Mouse (Mus musculus): ENCODE data around the gene Pkig. TPM values are rescaled to one million over a fixed set of nuclear protein-coding genes. Genes with fewer than 3 reads are reported as not detected.
"Not testable (repeated sequence)": the region's sequence is repeated elsewhere in the genome, so short reads cannot be mapped to it uniquely, and the experiment has no call there.

Gene Pkig
- polyA plus RNA-seq, 1 experiment from 2014 or later = 189 TPM

DNA sequence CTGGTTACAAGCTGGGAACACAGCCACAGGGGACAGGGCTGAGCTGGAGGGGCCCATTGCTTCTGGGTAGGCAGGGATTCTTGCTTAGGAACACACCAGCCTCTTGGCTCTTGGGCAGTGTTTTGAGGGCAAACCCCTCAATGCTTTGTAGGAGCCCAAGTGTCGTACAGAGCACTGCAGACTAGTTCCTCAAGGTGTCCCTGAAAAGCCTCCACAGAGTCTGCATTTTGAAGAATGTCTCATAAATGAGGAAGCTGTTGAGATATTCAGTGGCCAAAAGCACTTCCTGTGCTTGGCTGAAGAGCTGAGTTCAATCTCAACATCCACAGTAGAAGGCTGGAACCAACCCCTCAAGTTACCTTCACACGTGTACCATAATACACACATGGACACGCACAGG, 18.6 kb downstream of the Pkig start:
- Histone ChIP-seq H3K4me1 (replicated peaks; ENCODE audit: control insufficient read depth, insufficient read depth, low read length) (0 out of 2 replicates have a peak, but pooled peaks cover 2% of the 10 kb centered on the region), H3K9ac (ENCODE audit: low read length) (no peak overlapping the region), H3K9me3 (ENCODE audit: control insufficient read depth, low read length) (no peaks in the 10 kb centered on the region), H3K27me3 (ENCODE audit: control insufficient read depth, insufficient read depth, low read length) (no peaks in the 10 kb centered on the region), H3K27ac (ENCODE audit: low read depth, low read length) (no peak overlapping the region), H3K36me3 (ENCODE audit: control insufficient read depth, insufficient read depth, low read length) (no peaks in the 10 kb centered on the region), H3K4me3 (ENCODE audit: low read depth, low read length) (no peak overlapping the region), H3K4me2 (ENCODE audit: low read depth, low read length, severe bottlenecking) (no peak overlapping the region)
- DNase-seq (ENCODE audit: low spot score) (no peak), ATAC-seq (replicated peaks; ENCODE audit: low FRiP score) (no peak)
- WGBS = 95% methylated on average over 3 of the region's 3 CpGs

DNA sequence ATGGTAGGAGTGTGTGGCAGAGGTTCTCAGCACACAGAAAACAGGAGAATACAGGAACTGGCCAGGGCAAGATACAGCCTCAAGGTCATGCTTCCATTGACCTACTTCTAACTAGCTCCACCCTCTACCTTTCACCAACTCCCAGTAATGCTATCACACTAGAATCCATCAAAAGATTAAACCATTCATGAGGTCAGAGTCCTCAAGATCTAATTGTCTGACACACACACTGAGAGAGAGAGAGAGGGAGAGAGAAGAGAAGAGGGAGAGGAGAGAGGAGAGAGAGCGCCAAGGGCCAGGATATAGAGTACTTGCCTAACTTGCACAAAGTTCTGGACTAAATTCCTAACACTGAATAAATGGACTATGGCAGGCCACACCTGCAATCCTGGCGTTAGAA, 24.2 kb downstream of the Pkig start:
- WGBS = 93% methylated on average over 2 of the region's 2 CpGs
- no peaks in the 10 kb centered on the region for H3K36me3 ChIP-seq (ENCODE audit: control insufficient read depth, insufficient read depth, low read length)
- H3K9ac ChIP-seq (ENCODE audit: low read length) = no peak overlapping the region
- H3K4me3 ChIP-seq (ENCODE audit: low read depth, low read length) = no peak overlapping the region
- H3K4me2 ChIP-seq (ENCODE audit: low read depth, low read length, severe bottlenecking) = no peak overlapping the region
- H3K9me3 ChIP-seq (ENCODE audit: control insufficient read depth, low read length) = no peaks in the 10 kb centered on the region
- H3K4me1 ChIP-seq (replicated peaks; ENCODE audit: control insufficient read depth, insufficient read depth, low read length) = no peaks in the 10 kb centered on the region
- DNase-seq (ENCODE audit: low spot score) (no peak), ATAC-seq (replicated peaks; ENCODE audit: low FRiP score) (no peak)
- no peaks in the 10 kb centered on the region for H3K27me3 ChIP-seq (ENCODE audit: control insufficient read depth, insufficient read depth, low read length)
- H3K27ac ChIP-seq (ENCODE audit: low read depth, low read length) = no peak overlapping the region

GRCm38 (mm10) chr2:163685287-163685686, 27.1 kb downstream of the Pkig start:
- ATAC-seq (replicated peaks; ENCODE audit: low FRiP score) = no peak
- DNase-seq (ENCODE audit: low spot score) = no peak

GRCm38 (mm10) chr2:163685761-163686200, 27.6 kb downstream of the Pkig start:
- DNase-seq (ENCODE audit: low spot score) (no peak), ATAC-seq (replicated peaks; ENCODE audit: low FRiP score) (no peak)
- no peak overlapping the region for H3K9ac ChIP-seq (ENCODE audit: low read length)
- no peak overlapping the region for H3K27ac ChIP-seq (ENCODE audit: low read depth, low read length)
- H3K4me3 ChIP-seq (ENCODE audit: low read depth, low read length) = no peak overlapping the region
- no peaks in the 10 kb centered on the region for H3K36me3 ChIP-seq (ENCODE audit: control insufficient read depth, insufficient read depth, low read length)
- H3K4me1 ChIP-seq (replicated peaks; ENCODE audit: control insufficient read depth, insufficient read depth, low read length) = no peaks in the 10 kb centered on the region; the same call in none of the 2 replicates
- 85% methylated on average over 6 of the region's 6 CpGs for WGBS
- no peaks in the 10 kb centered on the region for H3K9me3 ChIP-seq (ENCODE audit: control insufficient read depth, low read length)
- H3K4me2 ChIP-seq (ENCODE audit: low read depth, low read length, severe bottlenecking) = no peak overlapping the region
- no peaks in the 10 kb centered on the region for H3K27me3 ChIP-seq (ENCODE audit: control insufficient read depth, insufficient read depth, low read length)

More at GRCm38 (mm10) chr2:163685287-163685686, 27.1 kb downstream of the Pkig start:
- Histone ChIP-seq H3K4me3 (ENCODE audit: low read depth, low read length) (no peak overlapping the region), H3K27ac (ENCODE audit: low read depth, low read length) (no peak overlapping the region), H3K4me1 (replicated peaks; ENCODE audit: control insufficient read depth, insufficient read depth, low read length) (no peaks in the 10 kb centered on the region; the same call in 1 of the 2 replicates), H3K36me3 (ENCODE audit: control insufficient read depth, insufficient read depth, low read length) (no peaks in the 10 kb centered on the region), H3K4me2 (ENCODE audit: low read depth, low read length, severe bottlenecking) (no peak overlapping the region), H3K9me3 (ENCODE audit: control insufficient read depth, low read length) (no peaks in the 10 kb centered on the region), H3K9ac (ENCODE audit: low read length) (no peak overlapping the region), H3K27me3 (ENCODE audit: control insufficient read depth, insufficient read depth, low read length) (no peaks in the 10 kb centered on the region)
- WGBS = 65% methylated on average over 4 of the region's 4 CpGs

GRCm38 (mm10) chr2:163686233-163686632, 28.0 kb downstream of the Pkig start:
- no peaks in the 10 kb centered on the region for H3K36me3 ChIP-seq (ENCODE audit: control insufficient read depth, insufficient read depth, low read length)
- no peak overlapping the region for H3K4me3 ChIP-seq (ENCODE audit: low read depth, low read length)
- H3K4me1 ChIP-seq (replicated peaks; ENCODE audit: control insufficient read depth, insufficient read depth, low read length) = no peaks in the 10 kb centered on the region; the same call in none of the 2 replicates
- no peak for ATAC-seq (replicated peaks; ENCODE audit: low FRiP score)
- no peak for DNase-seq (ENCODE audit: low spot score)
- no peak overlapping the region for H3K27ac ChIP-seq (ENCODE audit: low read depth, low read length)
- no peaks in the 10 kb centered on the region for H3K9me3 ChIP-seq (ENCODE audit: control insufficient read depth, low read length)
- no peak overlapping the region for H3K9ac ChIP-seq (ENCODE audit: low read length)
- no peaks in the 10 kb centered on the region for H3K27me3 ChIP-seq (ENCODE audit: control insufficient read depth, insufficient read depth, low read length)
- WGBS = 88% methylated on average over 5 of the region's 5 CpGs
- no peak overlapping the region for H3K4me2 ChIP-seq (ENCODE audit: low read depth, low read length, severe bottlenecking)

DNA sequence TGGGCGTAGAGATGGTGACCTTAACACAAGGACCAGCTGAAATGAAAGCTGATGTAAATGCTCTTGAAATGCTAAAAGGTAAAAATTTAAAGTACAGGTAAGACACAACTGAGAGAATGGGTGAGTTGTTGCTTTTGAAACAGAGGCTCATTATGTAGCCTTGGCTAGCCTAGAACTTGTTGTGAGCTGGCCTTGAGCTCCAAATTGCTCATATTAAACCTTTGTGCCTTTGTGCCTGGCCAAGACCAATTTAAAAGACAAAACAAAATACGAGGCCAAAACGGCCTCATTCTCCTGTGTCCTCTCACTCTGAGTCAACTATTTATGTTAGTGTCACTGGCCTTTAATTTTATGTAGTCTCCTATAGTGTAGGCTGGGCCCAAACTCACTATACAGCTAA, 28.7 kb downstream of the Pkig start:
- Histone ChIP-seq H3K27ac (ENCODE audit: low read depth, low read length) (no peak overlapping the region), H3K4me2 (ENCODE audit: low read depth, low read length, severe bottlenecking) (no peak overlapping the region), H3K36me3 (ENCODE audit: control insufficient read depth, insufficient read depth, low read length) (no peaks in the 10 kb centered on the region), H3K9me3 (ENCODE audit: control insufficient read depth, low read length) (no peaks in the 10 kb centered on the region), H3K9ac (ENCODE audit: low read length) (no peak overlapping the region), H3K27me3 (ENCODE audit: control insufficient read depth, insufficient read depth, low read length) (no peaks in the 10 kb centered on the region), H3K4me3 (ENCODE audit: low read depth, low read length) (no peak overlapping the region), H3K4me1 (replicated peaks; ENCODE audit: control insufficient read depth, insufficient read depth, low read length) (no peaks in the 10 kb centered on the region; the same call in none of the 2 replicates)
- ATAC-seq (replicated peaks; ENCODE audit: low FRiP score) = no peak
- DNase-seq (ENCODE audit: low spot score) = no peak
- 87% methylated on average over 3 of the region's 3 CpGs for WGBS

GRCm38 (mm10) chr2:163688377-163688776, 30.2 kb downstream of the Pkig start:
- 95% methylated on average over 1 of the region's 1 CpGs for WGBS
- not testable (repeated sequence) for H3K4me3 ChIP-seq (ENCODE audit: low read depth, low read length); H3K4me1 ChIP-seq (replicated peaks; ENCODE audit: control insufficient read depth, insufficient read depth, low read length); H3K4me2 ChIP-seq (ENCODE audit: low read depth, low read length, severe bottlenecking); H3K36me3 ChIP-seq (ENCODE audit: control insufficient read depth, insufficient read depth, low read length); H3K27ac ChIP-seq (ENCODE audit: low read depth, low read length); H3K27me3 ChIP-seq (ENCODE audit: control insufficient read depth, insufficient read depth, low read length); H3K9me3 ChIP-seq (ENCODE audit: control insufficient read depth, low read length); ATAC-seq (replicated peaks; ENCODE audit: low FRiP score); H3K9ac ChIP-seq (ENCODE audit: low read length); DNase-seq (ENCODE audit: low spot score)

DNA sequence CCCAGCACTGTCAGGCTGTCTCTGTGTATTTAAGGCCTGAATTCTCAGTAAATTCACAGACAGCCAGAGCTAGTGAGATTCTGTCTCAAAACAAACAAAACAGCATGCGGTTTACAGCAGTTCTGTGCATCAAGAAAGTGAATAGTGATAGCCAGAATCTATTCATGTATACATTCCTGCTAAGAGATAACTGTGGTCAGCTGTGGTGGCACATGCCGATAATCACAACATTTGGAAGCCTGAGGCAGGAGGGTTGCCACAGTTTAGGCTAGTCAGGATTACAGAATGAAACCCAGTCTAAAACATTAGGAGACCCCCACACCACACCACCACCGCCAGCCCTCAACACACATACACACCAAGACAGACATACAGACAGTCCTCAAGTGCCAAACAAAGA, 31.6 kb downstream of the Pkig start:
- Histone ChIP-seq H3K9ac (ENCODE audit: low read length) (no peak overlapping the region), H3K4me2 (ENCODE audit: low read depth, low read length, severe bottlenecking) (no peak overlapping the region), H3K4me3 (ENCODE audit: low read depth, low read length) (no peak overlapping the region), H3K4me1 (replicated peaks; ENCODE audit: control insufficient read depth, insufficient read depth, low read length) (no peaks in the 10 kb centered on the region; the same call in none of the 2 replicates), H3K27me3 (ENCODE audit: control insufficient read depth, insufficient read depth, low read length) (no peaks in the 10 kb centered on the region), H3K9me3 (ENCODE audit: control insufficient read depth, low read length) (no peaks in the 10 kb centered on the region), H3K27ac (ENCODE audit: low read depth, low read length) (no peak overlapping the region), H3K36me3 (ENCODE audit: control insufficient read depth, insufficient read depth, low read length) (no peaks in the 10 kb centered on the region)
- ATAC-seq (replicated peaks; ENCODE audit: low FRiP score) (no peak), DNase-seq (ENCODE audit: low spot score) (no peak)
- WGBS = 84% methylated on average over 3 of the region's 3 CpGs
